Mouse (Mus musculus): ENCODE data around the gene AW822073.
"Not testable (repeated sequence)": the region's sequence is repeated elsewhere in the genome, so short reads cannot be mapped to it uniquely, and the experiment has no call there.

DNA sequence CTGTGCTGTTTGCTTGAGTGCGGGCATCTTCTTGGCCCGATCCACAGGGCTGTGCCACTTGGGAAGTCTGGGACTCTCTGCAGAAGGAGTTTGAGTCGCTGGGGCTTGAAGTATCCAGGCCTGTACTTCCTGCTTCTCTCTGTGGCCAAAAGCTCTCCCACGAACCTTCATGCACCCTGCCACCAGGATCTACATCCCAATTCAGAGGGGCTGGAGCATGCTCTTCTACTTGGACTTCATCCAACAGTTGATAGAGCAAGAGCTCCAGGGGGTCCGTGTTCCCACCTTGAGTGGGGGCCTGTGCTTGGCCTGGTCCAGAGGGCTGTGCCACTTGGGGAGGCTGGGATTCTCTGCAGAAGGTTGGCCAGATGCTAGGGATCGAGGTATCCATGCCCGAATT lies 6.4 kb upstream of the AW822073 start:
- not testable (repeated sequence) for TF ChIP-seq CTCF, POLR2A (IDR thresholded peaks at IDR 0.05; ENCODE audit: extremely low read depth, insufficient read depth, low read length)
